Comparison of ENCODE assay signal across 8 mouse cellular contexts in the genomic region with DNA sequence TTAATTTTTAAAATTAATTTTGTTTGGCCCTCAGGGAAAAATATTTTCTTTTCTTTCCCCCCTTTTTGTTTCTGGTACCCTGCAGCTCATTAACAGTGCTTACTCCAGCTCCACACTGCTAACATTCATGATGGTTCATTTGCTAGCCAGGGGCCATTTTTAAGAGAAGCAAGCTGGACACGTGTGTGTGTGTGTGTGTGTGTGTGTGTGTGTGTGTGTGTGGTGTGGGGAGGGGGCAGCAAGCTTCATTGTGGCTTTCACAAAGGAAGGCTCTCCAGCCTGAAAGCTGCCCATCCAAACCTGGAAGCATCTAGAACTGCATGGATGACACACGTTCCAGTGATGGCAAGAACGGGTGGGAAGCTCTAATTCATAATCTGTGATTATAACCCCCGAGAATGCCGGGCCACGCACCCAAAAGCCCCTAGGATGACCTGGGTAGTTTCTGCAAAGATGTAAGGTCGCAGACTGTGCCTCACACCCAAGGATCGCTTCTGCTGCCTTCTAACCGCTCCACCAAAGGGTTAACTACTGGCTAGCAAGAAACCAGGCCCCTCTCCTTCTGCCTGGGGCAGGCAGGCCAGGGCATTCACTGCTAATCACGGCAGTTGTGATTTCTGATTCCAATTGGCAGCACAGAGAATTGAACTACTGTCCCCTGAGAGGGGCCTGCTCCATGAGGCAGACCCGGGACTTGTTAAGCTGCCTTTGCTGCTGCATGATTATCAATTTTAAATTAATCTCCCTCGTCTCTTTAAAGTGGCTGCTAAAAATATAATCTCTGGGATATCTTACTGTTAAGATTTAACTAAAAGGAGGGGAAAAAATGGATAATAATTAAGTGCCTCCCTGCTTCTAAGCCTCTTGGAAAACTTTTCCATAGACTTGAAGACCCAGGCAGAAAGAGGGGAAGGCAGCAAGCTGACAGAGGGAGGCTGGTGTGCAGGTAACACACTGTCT.
A peak's percentile ranks its signal among the peaks of the same experiment; 100 is the strongest.
DNase-seq lines count a peak whose midpoint lies in the region; ATAC-seq and TF ChIP-seq lines count a peak whose summit lies in the region.

No protein-coding gene starts in this region.

- no peaks in the 10 kb centered on the region for H3K9me3 ChIP-seq in forebrain, embryonic 10.5 days
- no peaks in the 10 kb centered on the region for H3K9me3 ChIP-seq in forebrain, postnatal 0 days (ENCODE audit: low read length)
- H3K9me3 ChIP-seq in embryonic facial prominence, embryonic 10.5 days = no peaks in the 10 kb centered on the region
- no peaks in the 10 kb centered on the region for H3K9me3 ChIP-seq in hindbrain, embryonic 14.5 days (ENCODE audit: control insufficient read depth, low read length)
- H3K9me3 ChIP-seq in midbrain, embryonic 13.5 days = no peaks in the 10 kb centered on the region

- H3K27ac ChIP-seq in forebrain, embryonic 10.5 days = peak overlapping the region; percentile 77
- no peak overlapping the region for H3K27ac ChIP-seq in forebrain, postnatal 0 days (ENCODE audit: low read depth, low read length)
- peak overlapping the region; percentile 78 for H3K27ac ChIP-seq in embryonic facial prominence, embryonic 10.5 days (replicated peaks)
- H3K27ac ChIP-seq in hindbrain, embryonic 14.5 days = peak overlapping the region; percentile 84
- H3K27ac ChIP-seq in midbrain, embryonic 13.5 days = peak overlapping the region; percentile 85

- DNase-seq in forebrain, embryonic 10.5 days (ENCODE audit: extremely low spot score, low spot score) = peak; percentile 56
- no peak for DNase-seq in forebrain, postnatal 0 days
- peak; percentile 79 for DNase-seq in embryonic facial prominence, embryonic 10.5 days (ENCODE audit: low spot score)
- DNase-seq in hindbrain, embryonic 14.5 days (ENCODE audit: low spot score) = no peak
- DNase-seq in thymus, postnatal 4 days = no peak
- DNase-seq in urinary bladder, adult 18-20 months (ENCODE audit: low spot score in 2 of 2) = no peak
- no peak for DNase-seq in urinary bladder, postnatal 36 days (ENCODE audit: low spot score in 2 of 2)

- H3K4me2 ChIP-seq in forebrain, postnatal 0 days (ENCODE audit: low read depth) = no peak overlapping the region
- peak overlapping the region; percentile 15; the same call in 1 of the 2 replicates for H3K4me2 ChIP-seq in hindbrain, embryonic 14.5 days (replicated peaks)
- peak overlapping the region; percentile 11 for H3K4me2 ChIP-seq in midbrain, embryonic 13.5 days (replicated peaks)

- no peak for ATAC-seq in forebrain, postnatal 0 days
- ATAC-seq in hindbrain, embryonic 14.5 days (ENCODE audit: low FRiP score) = no peak
- ATAC-seq in midbrain, embryonic 13.5 days = peak; percentile 72

- H3K4me3 ChIP-seq in forebrain, embryonic 10.5 days = peak overlapping the region; percentile 2; the same call in 1 of the 2 replicates
- H3K4me3 ChIP-seq in forebrain, postnatal 0 days (ENCODE audit: low read depth, low read length) = no peak overlapping the region
- peak overlapping the region; percentile 21 for H3K4me3 ChIP-seq in embryonic facial prominence, embryonic 10.5 days
- H3K4me3 ChIP-seq in hindbrain, embryonic 14.5 days (replicated peaks; ENCODE audit: low read length) = no peak overlapping the region
- no peak overlapping the region for H3K4me3 ChIP-seq in midbrain, embryonic 13.5 days (replicated peaks)

- H3K9ac ChIP-seq in forebrain, postnatal 0 days = no peak overlapping the region
- H3K9ac ChIP-seq in hindbrain, embryonic 14.5 days = peak overlapping the region; percentile 22; the same call in 1 of the 2 replicates
- H3K9ac ChIP-seq in midbrain, embryonic 13.5 days (replicated peaks) = 0 out of 2 replicates have a peak overlapping the region, but pooled peaks have one; percentile 19

- no peaks in the 10 kb centered on the region for H3K36me3 ChIP-seq in forebrain, embryonic 10.5 days (replicated peaks)
- no peaks in the 10 kb centered on the region for H3K36me3 ChIP-seq in forebrain, postnatal 0 days (ENCODE audit: insufficient read depth)
- H3K36me3 ChIP-seq in embryonic facial prominence, embryonic 10.5 days (replicated peaks) = no peaks in the 10 kb centered on the region
- no peaks in the 10 kb centered on the region for H3K36me3 ChIP-seq in hindbrain, embryonic 14.5 days (replicated peaks; ENCODE audit: control insufficient read depth, insufficient read depth)
- no peaks in the 10 kb centered on the region for H3K36me3 ChIP-seq in midbrain, embryonic 13.5 days

- no peak for TF ChIP-seq CTCF in forebrain, postnatal 0 days (IDR thresholded peaks at IDR 0.05; ENCODE audit: low read depth)

- 26% methylated on average over 12 of the region's 12 CpGs for WGBS in forebrain, embryonic 10.5 days
- 25% methylated on average over 12 of the region's 12 CpGs for WGBS in forebrain, postnatal 0 days
- 17% methylated on average over 12 of the region's 12 CpGs for WGBS in embryonic facial prominence, embryonic 10.5 days
- WGBS in hindbrain, embryonic 14.5 days = 27% methylated on average over 12 of the region's 12 CpGs
- 17% methylated on average over 12 of the region's 12 CpGs for WGBS in midbrain, embryonic 13.5 days

- H3K4me1 ChIP-seq in forebrain, embryonic 10.5 days = peaks cover 25% of the 10 kb centered on the region
- H3K4me1 ChIP-seq in forebrain, postnatal 0 days (ENCODE audit: insufficient read depth) = no peaks in the 10 kb centered on the region
- peaks cover 23% of the 10 kb centered on the region for H3K4me1 ChIP-seq in embryonic facial prominence, embryonic 10.5 days
- H3K4me1 ChIP-seq in hindbrain, embryonic 14.5 days (replicated peaks; ENCODE audit: control insufficient read depth, insufficient read depth, low read length) = peaks cover 23% of the 10 kb centered on the region
- peaks cover 35% of the 10 kb centered on the region for H3K4me1 ChIP-seq in midbrain, embryonic 13.5 days (replicated peaks)

- peaks cover 91% of the 10 kb centered on the region for H3K27me3 ChIP-seq in forebrain, embryonic 10.5 days (ENCODE audit: poor library complexity, severe bottlenecking)
- H3K27me3 ChIP-seq in forebrain, postnatal 0 days (ENCODE audit: insufficient read depth, low read length) = no peaks in the 10 kb centered on the region
- peaks cover 55% of the 10 kb centered on the region for H3K27me3 ChIP-seq in embryonic facial prominence, embryonic 10.5 days (replicated peaks; ENCODE audit: low read depth, poor library complexity, severe bottlenecking)
- no peaks in the 10 kb centered on the region for H3K27me3 ChIP-seq in hindbrain, embryonic 14.5 days (ENCODE audit: control insufficient read depth, insufficient read depth, low read length)
- H3K27me3 ChIP-seq in midbrain, embryonic 13.5 days = peaks cover 33% of the 10 kb centered on the region

Comparison
In these comparisons a context has a peak if more than half of its experiments do, and no peak if none do; other contexts are left out.
1. DNase-seq: peak in forebrain, embryonic 10.5 days (single experiment) and embryonic facial prominence, embryonic 10.5 days (single experiment); none in forebrain, postnatal 0 days (single experiment), hindbrain, embryonic 14.5 days (single experiment), thymus, postnatal 4 days (single experiment), urinary bladder, adult 18-20 months (0 of 2) and urinary bladder, postnatal 36 days (0 of 2).
2. H3K4me3 ChIP-seq: peak in forebrain, embryonic 10.5 days (single experiment) and embryonic facial prominence, embryonic 10.5 days (single experiment); none in forebrain, postnatal 0 days (single experiment), hindbrain, embryonic 14.5 days (single experiment) and midbrain, embryonic 13.5 days (single experiment).